Mouse (Mus musculus): ENCODE data around the gene Gm12169. TPM values are rescaled to one million over a fixed set of nuclear protein-coding genes. Genes with fewer than 3 reads are reported as not detected.

Gene Gm12169
- not detected for total RNA-seq (2023)

DNA sequence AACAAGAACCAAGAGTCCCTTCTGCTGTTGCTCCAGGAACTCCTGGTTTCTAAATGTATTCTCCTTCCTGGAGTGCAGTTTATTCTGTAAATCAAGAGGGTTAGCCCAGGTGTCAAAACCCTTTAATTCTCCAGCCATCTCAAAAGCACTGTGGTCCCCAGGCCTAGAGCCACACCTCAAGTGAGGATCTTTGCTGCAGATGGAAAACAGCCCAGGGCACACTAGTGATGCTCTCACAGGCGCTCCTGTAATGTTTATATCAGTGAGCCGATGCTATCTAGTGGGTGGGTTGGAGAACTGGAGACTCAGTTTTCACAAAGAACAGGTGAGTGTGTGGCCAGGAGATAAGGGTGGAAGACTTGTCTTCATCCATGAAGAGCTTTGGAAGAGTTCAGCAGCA lies at the start of gene Gm12169:
Gene Gm12169, plus strand, starts transcription at position 301 of the 400 bp plus-strand sequence.

DNA sequence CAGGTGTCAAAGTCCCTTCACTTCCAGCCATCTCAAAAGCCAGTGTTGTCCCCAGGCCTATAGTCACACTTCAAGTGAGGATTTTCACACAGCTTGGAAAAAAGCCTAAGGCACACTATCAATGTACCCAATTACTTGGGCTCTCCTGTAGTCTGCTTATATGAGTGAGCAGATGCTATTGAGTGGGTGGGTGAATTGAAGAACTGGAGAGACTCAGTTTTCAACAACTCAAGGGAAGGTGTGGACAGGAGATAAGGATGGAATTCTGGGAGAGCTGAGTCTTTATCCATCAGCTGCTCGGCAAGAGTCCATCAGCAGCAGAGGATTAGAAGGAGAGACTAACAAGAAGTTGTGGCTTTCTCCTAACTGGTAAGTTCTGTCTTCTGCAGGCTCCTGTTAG lies 47.3 kb downstream of the Gm12169 start, which contains the start of gene BC053393:
Gene BC053393, plus strand, starts transcription at position 210 of the 400 bp plus-strand sequence.

Other genes starting within 250 kb of the Gm12169 start
- 100 to 1,000 TPM; 169 to 181 TPM for gene Cyfip2, start 211.4 kb upstream of the Gm12169 start, total RNA-seq (2023)
- gene Itk, start 134.7 kb upstream of the Gm12169 start, total RNA-seq (2023): 1 to 10 TPM; 1.1 to 2.4 TPM
- gene Fam71b, start 127.7 kb upstream of the Gm12169 start, total RNA-seq (2023): not detected
- 100 to 1,000 TPM in 1 of 2 experiments, 10 to 100 TPM in 1; 95.9 to 100 TPM for gene Med7, start 87.3 kb upstream of the Gm12169 start, total RNA-seq (2023)
- under 1 TPM in 1 of 2 experiments, not detected in 1; 0.70 TPM for gene Havcr2, start 69.3 kb upstream of the Gm12169 start, total RNA-seq (2023)
- gene BC053393, start 47.3 kb downstream of the Gm12169 start, total RNA-seq (2023): not detected
- gene Dppa1, start 105.0 kb downstream of the Gm12169 start, total RNA-seq (2023): not detected
- gene Timd2, start 182.8 kb downstream of the Gm12169 start, total RNA-seq (2023): 1 to 10 TPM; 3.1 to 4.3 TPM
- gene Havcr1, start 210.9 kb downstream of the Gm12169 start, total RNA-seq (2023): 10 to 100 TPM; 11.7 to 16.0 TPM